Mouse (Mus musculus) E14TG2a.4 (cell line): ENCODE measurements around the gene 4930562C15Rik.

Experiments
- CTCF ChIP-seq: conservative IDR thresholded peaks from 2 replicates; pipeline ENCODE4 v1.5.1; 2014; ENCODE audit warnings: low read length
- POU5F1 ChIP-seq: IDR thresholded peaks from 2 replicates; pipeline ENCODE4 v1.6.1; 2014; ENCODE audit warnings: low read length, borderline replicate concordance

- no peak for TF ChIP-seq CTCF
- no peak for TF ChIP-seq POU5F1
These were observed 19.9 kb downstream of the 4930562C15Rik start for GRCm38 (mm10) chr16:4855046-4855650.
